Mouse (Mus musculus): ENCODE results near the gene Pdgfc.

DNA sequence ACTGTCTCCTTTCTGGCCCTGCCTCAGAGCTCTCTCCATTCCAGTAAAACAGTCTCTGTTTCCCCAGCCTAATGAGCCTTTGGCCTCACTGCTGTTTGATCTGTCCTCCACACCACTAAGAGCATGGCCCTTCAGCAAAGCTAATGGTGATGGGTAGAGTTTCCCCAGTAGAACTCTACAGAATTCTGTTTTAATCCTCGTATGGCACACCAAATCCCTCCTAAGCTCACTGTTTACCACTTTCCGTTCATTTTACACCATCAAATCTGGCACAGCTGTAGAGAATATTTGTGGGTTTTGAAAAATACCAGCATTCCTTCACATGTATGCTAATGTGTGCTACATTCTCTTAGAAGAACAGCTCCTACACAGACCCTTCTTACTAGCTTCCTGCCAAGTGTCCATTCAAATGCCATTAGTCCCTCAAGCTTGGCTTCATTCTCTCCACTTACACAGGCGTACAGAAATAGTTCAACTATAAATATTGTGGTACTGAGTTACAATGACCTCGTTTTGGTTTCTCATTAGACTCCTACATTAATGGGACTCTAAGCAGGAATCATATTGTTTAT lies 179.4 kb downstream of the Pdgfc start:
- no peak for TF ChIP-seq CTCF (IDR thresholded peaks at IDR 0.05; ENCODE audit: borderline replicate concordance, extremely low read depth, insufficient read depth, insufficient read length)
- no peak for TF ChIP-seq POLR2A (IDR thresholded peaks at IDR 0.05; ENCODE audit: borderline replicate concordance, extremely low read depth, insufficient read depth, insufficient read length, poor library complexity, severe bottlenecking)

Measured in brain, embryonic 14.5 days (tissue).